Mouse (Mus musculus): ENCODE measurements at regions not wholly inside any gene's neighbourhood (a gene's known extent, or its start where the extent isn't known, plus 50 kb on each side); places are given as distances from the start of the nearest gene placed in this dataset.

DNA sequence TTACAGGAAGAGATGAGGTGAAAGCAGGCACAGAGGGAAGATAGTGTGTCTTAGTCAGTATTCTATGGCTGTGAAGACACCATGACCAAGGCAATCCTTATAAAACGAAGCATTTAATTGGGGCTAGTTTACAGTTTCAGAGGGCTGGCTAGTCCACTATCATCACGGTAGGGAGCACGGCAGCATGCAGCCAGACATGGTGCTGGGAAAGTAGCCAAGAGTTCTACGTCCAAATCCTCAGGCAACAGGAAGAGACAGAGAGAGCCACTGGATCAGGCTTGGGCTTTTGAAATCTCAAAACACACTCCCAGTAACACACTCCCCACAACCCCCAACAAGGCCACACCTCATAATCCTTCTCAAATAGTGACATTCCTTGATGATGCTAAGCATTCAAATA is 113.4 kb upstream of the Htr2a start:
- TF ChIP-seq CTCF (IDR thresholded peaks at IDR 0.05; ENCODE audit: low read depth) = no peak
- no peak for TF ChIP-seq EP300 (IDR thresholded peaks at IDR 0.05; ENCODE audit: low read depth)
